8 mouse cellular contexts compared by ENCODE assay signal in the genomic region with DNA sequence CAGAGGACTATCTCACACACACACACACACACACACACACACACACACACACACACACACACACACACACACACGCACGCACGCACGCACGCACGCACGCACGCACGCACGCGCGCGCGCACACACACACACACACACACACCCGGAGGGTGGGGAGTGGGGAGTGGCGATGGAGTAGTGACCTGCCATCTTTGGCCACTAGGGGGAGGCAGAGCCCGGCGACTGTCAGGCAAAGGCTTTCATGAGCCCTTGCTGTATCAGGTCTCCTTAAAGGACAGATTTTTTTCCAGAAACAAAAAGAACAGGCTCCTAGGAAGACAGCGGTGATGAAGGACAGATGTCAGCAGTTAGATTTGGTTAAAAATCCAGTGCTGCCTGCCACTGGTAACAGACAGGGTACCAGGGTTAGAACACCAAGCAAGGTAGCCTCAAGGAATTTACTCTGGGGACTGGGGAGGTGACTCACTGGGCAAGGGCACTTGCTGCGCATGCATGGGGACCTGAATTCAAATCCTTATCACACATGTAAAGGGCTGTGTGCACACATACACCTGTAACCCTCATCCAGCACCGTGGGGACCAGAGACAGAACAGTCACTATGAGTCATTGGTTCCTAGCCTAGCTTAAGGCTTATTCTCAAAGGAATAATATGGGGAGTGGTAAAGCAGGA. TPM values are rescaled to one million over a fixed set of nuclear protein-coding genes. Genes with fewer than 3 reads are reported as not detected.
DNase-seq lines count a peak whose midpoint lies in the region; ATAC-seq and TF ChIP-seq lines count a peak whose summit lies in the region.

No protein-coding gene starts in this region.

- WGBS in forebrain, embryonic 11.5 days: 28% methylated on average over 21 of the region's 21 CpGs
- 17% methylated on average over 21 of the region's 21 CpGs for WGBS in lung, embryonic 15.5 days

- no peaks in the 10 kb centered on the region for H3K36me3 ChIP-seq in CH12.LX (replicated peaks in 1 of 2; ENCODE audit: control insufficient read depth in 1 of 2, insufficient read depth in 1 of 2, low read length in 1 of 2)
- H3K36me3 ChIP-seq in forebrain, embryonic 11.5 days (ENCODE audit: control insufficient read depth, insufficient read depth, low read length): no peaks in the 10 kb centered on the region
- H3K36me3 ChIP-seq in lung, embryonic 15.5 days: no peaks in the 10 kb centered on the region

- dilution Hi-C loops in CH12.LX (cut with MboI; ENCODE audit: extremely low pct_ligation_motif_present, extremely low pct_unique_long_range_greater_than_20kb, low sequenced_read_pairs): no loop called here

- TF ChIP-seq RAD21 in CH12.LX (IDR thresholded peaks at IDR 0.05; ENCODE audit: low read depth, low read length): peak; percentile 46

- peaks cover 8% of the 10 kb centered on the region for H3K27me3 ChIP-seq in CH12.LX (replicated peaks)
- H3K27me3 ChIP-seq in forebrain, embryonic 11.5 days (ENCODE audit: control insufficient read depth, insufficient read depth, low read length): no peaks in the 10 kb centered on the region
- no peaks in the 10 kb centered on the region for H3K27me3 ChIP-seq in lung, embryonic 15.5 days

- no peak overlapping the region for H3K27ac ChIP-seq in CH12.LX (ENCODE audit: insufficient read depth, low read depth)
- H3K27ac ChIP-seq in forebrain, embryonic 11.5 days (ENCODE audit: low read depth, low read length): no peak overlapping the region
- H3K27ac ChIP-seq in lung, embryonic 15.5 days: no peak overlapping the region

- peaks cover 16% of the 10 kb centered on the region for H3K9me3 ChIP-seq in CH12.LX (replicated peaks; ENCODE audit: low read length)
- H3K9me3 ChIP-seq in forebrain, embryonic 11.5 days (ENCODE audit: control insufficient read depth, low read length): no peaks in the 10 kb centered on the region
- H3K9me3 ChIP-seq in lung, embryonic 15.5 days: no peaks in the 10 kb centered on the region

- H3K79me2 ChIP-seq in CH12.LX (replicated peaks; ENCODE audit: control insufficient read depth, extremely low read depth, insufficient read depth, poor library complexity, severe bottlenecking): no peaks in the 10 kb centered on the region

- TF ChIP-seq POLR2A in CH12.LX (IDR thresholded peaks at IDR 0.05; ENCODE audit: low read depth, low read length): no peak

- ATAC-seq in forebrain, embryonic 11.5 days (replicated peaks; ENCODE audit: low FRiP score): 0 out of 2 replicates have a peak, but pooled peaks have one; percentile 73
- 0 out of 2 replicates have a peak, but pooled peaks have one; percentile 63 for ATAC-seq in lung, embryonic 15.5 days (ENCODE audit: borderline replicate concordance, extremely low read depth, low FRiP score, low TSS enrichment)

- peaks cover 0 to 4% of the 10 kb centered on the region in 2 experiments; a peak in 1 of 4 replicates for H3K4me1 ChIP-seq in CH12.LX (ENCODE audit: control insufficient read depth in 1 of 2, insufficient read depth in 2 of 2)
- H3K4me1 ChIP-seq in forebrain, embryonic 11.5 days (replicated peaks; ENCODE audit: control insufficient read depth, insufficient read depth, low read length): no peaks in the 10 kb centered on the region
- no peaks in the 10 kb centered on the region for H3K4me1 ChIP-seq in lung, embryonic 15.5 days

- DNase-seq in CH12.LX (ENCODE audit: extremely low read depth): peak; percentile 23
- DNase-seq in c-Kit-positive CD71-negative TER-119-negative erythroid progenitor cells, embryonic 14.5 days (ENCODE audit: low read depth): peak; percentile 38
- peak; percentile 92 for DNase-seq in forebrain, embryonic 11.5 days (ENCODE audit: low spot score)
- DNase-seq in heart, postnatal 4 days: peak; percentile 89
- DNase-seq in layer of hippocampus, adult 9-10 months (ENCODE audit: low spot score): peak; percentile 64
- peak; percentile 17 for DNase-seq in ovary, postnatal 10 days (ENCODE audit: low spot score)
- peak; percentile 63 for DNase-seq in thymus, postnatal 14 days

- in situ Hi-C loops in CH12.LX (cut with MboI; ENCODE audit: low pct_ligation_motif_present, low pct_unique_long_range_greater_than_20kb, low sequenced_read_pairs): no loop called here

- no peak overlapping the region for H3K9ac ChIP-seq in CH12.LX (ENCODE audit: insufficient read depth, low read depth)
- H3K9ac ChIP-seq in forebrain, embryonic 11.5 days (ENCODE audit: low read length): no peak overlapping the region
- no peak overlapping the region for H3K9ac ChIP-seq in lung, embryonic 15.5 days

- peak in 1 of 2 experiments; percentile 57; a peak in 2 of 4 replicates for TF ChIP-seq CTCF in CH12.LX (conservative IDR thresholded peaks at IDR 0.05 in 1 of 2, IDR thresholded peaks at IDR 0.05 in 1 of 2; ENCODE audit: low read depth in 2 of 2, low read length in 2 of 2)

- no peak overlapping the region for H3K4me2 ChIP-seq in CH12.LX (ENCODE audit: insufficient read depth, low read depth, poor library complexity, severe bottlenecking)
- H3K4me2 ChIP-seq in forebrain, embryonic 11.5 days (ENCODE audit: low read depth, low read length, severe bottlenecking): no peak overlapping the region
- peak overlapping the region; percentile 22; the same call in 1 of the 2 replicates for H3K4me2 ChIP-seq in lung, embryonic 15.5 days

- H3K4me3 ChIP-seq in CH12.LX (replicated peaks in 1 of 3; ENCODE audit: low read depth in 2 of 3, low read length in 2 of 3, poor library complexity in 1 of 3): no peak overlapping the region
- no peak overlapping the region for H3K4me3 ChIP-seq in forebrain, embryonic 11.5 days (ENCODE audit: low read depth, low read length)
- H3K4me3 ChIP-seq in lung, embryonic 15.5 days: no peak overlapping the region

- TF ChIP-seq EP300 in CH12.LX (IDR thresholded peaks at IDR 0.05; ENCODE audit: low read length): no peak

TF ChIP-seq in CH12.LX, 34 proteins besides CTCF, POLR2A, EP300 and RAD21:
- no peak for TF ChIP-seq MXI1 (IDR thresholded peaks at IDR 0.05; ENCODE audit: low read depth, low read length)
- peak; percentile 25 for TF ChIP-seq SMC3 (IDR thresholded peaks at IDR 0.05; ENCODE audit: low read depth, low read length)

RNA-seq across cellular contexts. Expression of gene Radil, which starts 6.6 kb away (rescaled TPM):
- total RNA-seq in CH12.LX (2012; rRNA removed): not detected in 2 replicates
- not detected in 2 replicates for total RNA-seq in CH12.LX (2014; rRNA removed)
- polyA plus RNA-seq in CH12.LX (2012; ENCODE audit: insufficient read length, low read depth): not detected in 2 replicates
- 1.9 and 2.1 TPM in 2 replicates for polyA plus RNA-seq in forebrain, embryonic 11.5 days (2014; fragmentation: Nextera tagmentation; extraction: Ambion mirVana)
- 1 to 10 TPM; 3.7 to 5.6 TPM for total RNA-seq in heart, postnatal 4 days (2021)
- 2.6 and 3.5 TPM in 2 replicates for polyA plus RNA-seq in lung, embryonic 15.5 days (2015; fragmentation: Nextera tagmentation; extraction: Ambion mirVana)

RNA-seq across cellular contexts. Expression of gene Papolb, which starts 27.7 kb away (rescaled TPM):
- total RNA-seq in CH12.LX (2012; rRNA removed) (not detected in 2 replicates), CH12.LX (2014; rRNA removed) (not detected in 2 replicates)
- not detected in 2 replicates for polyA plus RNA-seq in CH12.LX (2012; ENCODE audit: insufficient read length, low read depth)
- polyA plus RNA-seq in forebrain, embryonic 11.5 days (2014; fragmentation: Nextera tagmentation; extraction: Ambion mirVana): 0.12 and 0.25 TPM in 2 replicates
- under 1 TPM; 0.18 to 0.19 TPM for total RNA-seq in heart, postnatal 4 days (2021)
- 0.15 and 0.21 TPM in 2 replicates for polyA plus RNA-seq in lung, embryonic 15.5 days (2015; fragmentation: Nextera tagmentation; extraction: Ambion mirVana)

RNA-seq across cellular contexts. Expression of gene Mmd2, which starts 51.1 kb away (rescaled TPM):
- not detected in 2 replicates for total RNA-seq in CH12.LX (2012; rRNA removed)
- total RNA-seq in CH12.LX (2014; rRNA removed): not detected in 2 replicates
- not detected in 2 replicates for polyA plus RNA-seq in CH12.LX (2012; ENCODE audit: insufficient read length, low read depth)
- 6.6 and 7.3 TPM in 2 replicates for polyA plus RNA-seq in forebrain, embryonic 11.5 days (2014; fragmentation: Nextera tagmentation; extraction: Ambion mirVana)
- total RNA-seq in heart, postnatal 4 days (2021): under 1 TPM; 0.10 to 0.18 TPM
- polyA plus RNA-seq in lung, embryonic 15.5 days (2015; fragmentation: Nextera tagmentation; extraction: Ambion mirVana): 0.35 and 0.59 TPM in 2 replicates

Comparison
In these comparisons a context has a peak if more than half of its experiments do, and no peak if none do; other contexts are left out.
1. DNase-seq: peak in every context shown above with its lines; median percentile 92 in forebrain, embryonic 11.5 days; 89 in heart, postnatal 4 days; 64 in layer of hippocampus, adult 9-10 months; 63 in thymus, postnatal 14 days; 38 in c-Kit-positive CD71-negative TER-119-negative erythroid progenitor cells, embryonic 14.5 days; 23 in CH12.LX; 17 in ovary, postnatal 10 days.